22 mouse cellular contexts compared by ENCODE assay signal in the genomic region with DNA sequence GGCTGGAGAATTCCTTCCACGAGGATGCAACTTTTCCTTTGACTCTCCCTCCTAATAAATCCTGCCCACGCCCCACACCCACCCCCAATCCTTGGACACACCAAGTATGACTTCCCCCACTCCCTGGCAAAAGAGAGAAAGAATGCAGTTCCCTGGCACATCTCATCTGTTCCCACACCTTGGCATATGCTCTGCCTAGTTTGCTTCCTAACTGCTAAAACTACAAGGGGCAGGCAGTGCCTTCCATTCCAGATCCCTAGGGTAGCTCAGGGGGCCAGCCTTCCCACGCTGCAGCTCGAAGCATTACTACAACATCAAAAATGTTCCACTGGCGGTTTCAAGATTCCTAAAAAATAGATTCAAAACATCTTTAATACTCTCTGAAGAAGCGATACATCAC.
DNase-seq lines count a peak whose midpoint lies in the region; ATAC-seq and TF ChIP-seq lines count a peak whose summit lies in the region.
"Had no signal": no experiment of that assay in that cellular context is flagged by ENCODE, and none has a peak within 500 bp of the region (broad histone marks: within the 10 kb centered on the region; RNA-seq: fewer than 3 reads in every experiment).

No protein-coding gene starts in this region.

- H3K36me3 ChIP-seq in forebrain, embryonic 13.5 days (ENCODE audit: poor library complexity, severe bottlenecking) = no peaks in the 10 kb centered on the region
- no peaks in the 10 kb centered on the region for H3K36me3 ChIP-seq in forebrain, postnatal 0 days (ENCODE audit: insufficient read depth)
- H3K36me3 ChIP-seq in intestine, embryonic 14.5 days (ENCODE audit: control insufficient read depth, insufficient read depth, low read length) = no peaks in the 10 kb centered on the region
- no peaks in the 10 kb centered on the region for H3K36me3 ChIP-seq in intestine, embryonic 16.5 days (ENCODE audit: control insufficient read depth, insufficient read depth, low read length)
- no peaks in the 10 kb centered on the region for H3K36me3 ChIP-seq in midbrain, embryonic 15.5 days (replicated peaks)
- no peaks in the 10 kb centered on the region for H3K36me3 ChIP-seq in midbrain, embryonic 10.5 days
- H3K36me3 ChIP-seq in limb, embryonic 15.5 days = no peaks in the 10 kb centered on the region
- H3K36me3 ChIP-seq: embryonic facial prominence, embryonic 12.5 days; forebrain, embryonic 10.5 days; limb, embryonic 12.5 days; liver, embryonic 15.5 days had no signal

- no peak overlapping the region for H3K9ac ChIP-seq in forebrain, embryonic 13.5 days
- no peak overlapping the region for H3K9ac ChIP-seq in forebrain, postnatal 0 days
- H3K9ac ChIP-seq in intestine, embryonic 14.5 days (ENCODE audit: low read length) = no peak overlapping the region
- H3K9ac ChIP-seq in intestine, embryonic 16.5 days (ENCODE audit: low read depth, low read length) = no peak overlapping the region
- H3K9ac ChIP-seq in midbrain, embryonic 15.5 days = no peak overlapping the region
- H3K9ac ChIP-seq in limb, embryonic 15.5 days = no peak overlapping the region
- H3K9ac ChIP-seq: embryonic facial prominence, embryonic 12.5 days; limb, embryonic 12.5 days; liver, embryonic 15.5 days had no signal

- H3K27ac ChIP-seq in forebrain, embryonic 13.5 days = peak overlapping the region; percentile 42; the same call in 1 of the 2 replicates
- no peak overlapping the region for H3K27ac ChIP-seq in forebrain, postnatal 0 days (ENCODE audit: low read depth, low read length)
- H3K27ac ChIP-seq in intestine, embryonic 14.5 days (ENCODE audit: low read depth) = 0 out of 2 replicates have a peak overlapping the region, but pooled peaks have one; percentile 11
- no peak overlapping the region for H3K27ac ChIP-seq in intestine, embryonic 16.5 days (ENCODE audit: low read length)
- H3K27ac ChIP-seq in midbrain, embryonic 15.5 days = 0 out of 2 replicates have a peak overlapping the region, but pooled peaks have one; percentile 46
- no peak overlapping the region for H3K27ac ChIP-seq in midbrain, embryonic 10.5 days (replicated peaks)
- H3K27ac ChIP-seq in limb, embryonic 15.5 days = peak overlapping the region; percentile 69
- H3K27ac ChIP-seq: forebrain, embryonic 10.5 days; kidney, postnatal 0 days; limb, embryonic 12.5 days; liver, embryonic 15.5 days had no signal

- ATAC-seq in forebrain, embryonic 13.5 days = no peak
- ATAC-seq in forebrain, postnatal 0 days = no peak
- 0 out of 2 replicates have a peak, but pooled peaks have one; percentile 36 for ATAC-seq in intestine, embryonic 14.5 days (replicated peaks; ENCODE audit: low FRiP score, low TSS enrichment, low read depth)
- ATAC-seq in intestine, embryonic 16.5 days = no peak
- ATAC-seq in midbrain, embryonic 15.5 days (replicated peaks) = no peak
- no peak; the same call in 1 of the 2 replicates for ATAC-seq in limb, embryonic 15.5 days (ENCODE audit: insufficient number of reproducible peaks, low FRiP score, low TSS enrichment, low read depth)
- ATAC-seq: CD4-positive, CD25-positive, alpha-beta regulatory T cell, adult 4 months; lung, postnatal 0 days; Patski had no signal

- no peak overlapping the region for H3K4me2 ChIP-seq in forebrain, embryonic 13.5 days
- no peak overlapping the region for H3K4me2 ChIP-seq in forebrain, postnatal 0 days (ENCODE audit: low read depth)
- H3K4me2 ChIP-seq in intestine, embryonic 14.5 days (ENCODE audit: low read length) = no peak overlapping the region; the same call in 1 of the 2 replicates
- no peak overlapping the region for H3K4me2 ChIP-seq in intestine, embryonic 16.5 days (ENCODE audit: low read depth, low read length)
- no peak overlapping the region for H3K4me2 ChIP-seq in midbrain, embryonic 15.5 days
- H3K4me2 ChIP-seq in limb, embryonic 15.5 days = no peak overlapping the region
- H3K4me2 ChIP-seq: embryonic facial prominence, embryonic 12.5 days; heart, embryonic 11.5 days; limb, embryonic 12.5 days; liver, embryonic 15.5 days had no signal

- H3K4me3 ChIP-seq in forebrain, embryonic 13.5 days = no peak overlapping the region
- no peak overlapping the region for H3K4me3 ChIP-seq in forebrain, postnatal 0 days (ENCODE audit: low read depth, low read length)
- no peak overlapping the region for H3K4me3 ChIP-seq in intestine, embryonic 14.5 days (ENCODE audit: low read depth, low read length)
- no peak overlapping the region for H3K4me3 ChIP-seq in intestine, embryonic 16.5 days (ENCODE audit: low read length)
- H3K4me3 ChIP-seq in midbrain, embryonic 15.5 days = no peak overlapping the region
- H3K4me3 ChIP-seq in midbrain, embryonic 10.5 days = no peak overlapping the region
- H3K4me3 ChIP-seq in limb, embryonic 15.5 days = no peak overlapping the region
- H3K4me3 ChIP-seq: embryonic facial prominence, embryonic 12.5 days; forebrain, embryonic 10.5 days; limb, embryonic 12.5 days; liver, embryonic 15.5 days had no signal

- no peak for TF ChIP-seq CTCF in forebrain, postnatal 0 days (IDR thresholded peaks at IDR 0.05; ENCODE audit: low read depth)

- no peak for DNase-seq in forebrain, postnatal 0 days
- DNase-seq in intestine, embryonic 14.5 days (ENCODE audit: low spot score) = no peak
- no peak for DNase-seq in midbrain, embryonic 10.5 days (ENCODE audit: low spot score)
- no peak for DNase-seq in lung, postnatal 10 days
- DNase-seq: adrenal gland, adult 8-10 months; cerebellum, adult 9-10 months; heart, postnatal 10 days; kidney, adult 18-20 months; thymus, adult 2 months had no signal

- no peaks in the 10 kb centered on the region for H3K9me3 ChIP-seq in forebrain, embryonic 13.5 days (replicated peaks)
- no peaks in the 10 kb centered on the region for H3K9me3 ChIP-seq in forebrain, postnatal 0 days (ENCODE audit: low read length)
- no peaks in the 10 kb centered on the region for H3K9me3 ChIP-seq in intestine, embryonic 14.5 days (ENCODE audit: control insufficient read depth, low read length)
- no peaks in the 10 kb centered on the region for H3K9me3 ChIP-seq in intestine, embryonic 16.5 days (ENCODE audit: control insufficient read depth, low read length)
- H3K9me3 ChIP-seq in midbrain, embryonic 15.5 days = no peaks in the 10 kb centered on the region
- H3K9me3 ChIP-seq in midbrain, embryonic 10.5 days (replicated peaks) = no peaks in the 10 kb centered on the region
- no peaks in the 10 kb centered on the region for H3K9me3 ChIP-seq in limb, embryonic 15.5 days
- H3K9me3 ChIP-seq: embryonic facial prominence, embryonic 12.5 days; forebrain, embryonic 10.5 days; limb, embryonic 12.5 days; liver, embryonic 15.5 days had no signal

- 86% methylated on average over 6 of the region's 6 CpGs for WGBS in forebrain, embryonic 13.5 days
- 79% methylated on average over 6 of the region's 6 CpGs for WGBS in forebrain, postnatal 0 days
- WGBS in intestine, embryonic 14.5 days = 60% methylated on average over 6 of the region's 6 CpGs
- 64% methylated on average over 6 of the region's 6 CpGs for WGBS in intestine, embryonic 16.5 days
- 82% methylated on average over 6 of the region's 6 CpGs for WGBS in midbrain, embryonic 15.5 days
- WGBS in midbrain, embryonic 10.5 days = 92% methylated on average over 6 of the region's 6 CpGs
- WGBS in limb, embryonic 15.5 days = 58% methylated on average over 6 of the region's 6 CpGs

- H3K4me1 ChIP-seq in forebrain, embryonic 13.5 days = peaks cover 16% of the 10 kb centered on the region
- no peaks in the 10 kb centered on the region; the same call in 1 of the 2 replicates for H3K4me1 ChIP-seq in forebrain, postnatal 0 days (ENCODE audit: insufficient read depth)
- no peaks in the 10 kb centered on the region for H3K4me1 ChIP-seq in intestine, embryonic 14.5 days (replicated peaks; ENCODE audit: control insufficient read depth, insufficient read depth, low read length)
- no peaks in the 10 kb centered on the region for H3K4me1 ChIP-seq in intestine, embryonic 16.5 days (ENCODE audit: control insufficient read depth, insufficient read depth, low read length)
- H3K4me1 ChIP-seq in midbrain, embryonic 15.5 days = peaks cover 9% of the 10 kb centered on the region; the same call in 1 of the 2 replicates
- no peaks in the 10 kb centered on the region for H3K4me1 ChIP-seq in midbrain, embryonic 10.5 days
- H3K4me1 ChIP-seq in limb, embryonic 15.5 days = peaks cover 12% of the 10 kb centered on the region
- H3K4me1 ChIP-seq: liver, embryonic 15.5 days had no signal

- no peaks in the 10 kb centered on the region for H3K27me3 ChIP-seq in forebrain, embryonic 13.5 days
- no peaks in the 10 kb centered on the region for H3K27me3 ChIP-seq in forebrain, postnatal 0 days (ENCODE audit: insufficient read depth, low read length)
- H3K27me3 ChIP-seq in intestine, embryonic 14.5 days (replicated peaks; ENCODE audit: control insufficient read depth, insufficient read depth, low read length) = no peaks in the 10 kb centered on the region
- H3K27me3 ChIP-seq in intestine, embryonic 16.5 days (replicated peaks; ENCODE audit: control insufficient read depth, insufficient read depth, low read length) = no peaks in the 10 kb centered on the region
- H3K27me3 ChIP-seq in midbrain, embryonic 15.5 days (replicated peaks) = no peaks in the 10 kb centered on the region
- no peaks in the 10 kb centered on the region for H3K27me3 ChIP-seq in midbrain, embryonic 10.5 days (ENCODE audit: low read depth, poor library complexity, severe bottlenecking)
- no peaks in the 10 kb centered on the region for H3K27me3 ChIP-seq in limb, embryonic 15.5 days
- H3K27me3 ChIP-seq: embryonic facial prominence, embryonic 12.5 days; limb, embryonic 12.5 days; liver, embryonic 15.5 days; Patski had no signal

Comparison
In these comparisons a context has a peak if more than half of its experiments do, and no peak if none do; other contexts are left out.
1. H3K27ac ChIP-seq: peak in forebrain, embryonic 13.5 days (single experiment), intestine, embryonic 14.5 days (single experiment), midbrain, embryonic 15.5 days (single experiment) and limb, embryonic 15.5 days (single experiment); none in forebrain, postnatal 0 days (single experiment), intestine, embryonic 16.5 days (single experiment) and midbrain, embryonic 10.5 days (single experiment).